Mouse (Mus musculus) c-Kit-positive CD71-negative TER-119-negative erythroid progenitor cells, embryonic 14.5 days (primary cell): ENCODE data around the gene Gm156.
"Not testable (repeated sequence)": the region's sequence is repeated elsewhere in the genome, so short reads cannot be mapped to it uniquely, and the experiment has no call there.

Experiments
- DNase-seq: peaks from one replicate; pipeline ENCODE4 v3.0.0-alpha.2; 2013; ENCODE audit warnings: low read depth

The Gm156 gene

DNA sequence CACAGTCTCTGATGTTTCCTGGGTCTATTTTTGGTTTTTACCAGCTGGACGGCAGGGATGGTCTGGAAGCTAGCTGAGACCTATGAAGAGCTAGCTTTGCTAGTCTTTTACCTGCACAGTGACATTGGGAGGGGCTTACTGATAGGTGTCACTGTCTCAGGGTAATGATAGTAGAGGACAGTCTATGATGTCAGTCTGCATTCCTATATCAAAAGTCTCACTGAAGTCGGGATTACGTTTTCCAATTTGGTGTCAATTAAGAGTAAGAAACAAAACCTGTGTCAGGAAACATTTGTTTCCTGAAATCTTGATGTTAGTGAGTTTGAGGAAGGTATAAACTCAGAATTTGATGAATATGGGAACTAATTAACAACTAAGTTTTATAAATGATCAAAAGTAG, at the start of gene Gm156:
Gm156 (minus strand) TSS at position 101 of the 400 bp plus-strand sequence.
- DNase-seq, result not testable (repeated sequence)

DNA sequence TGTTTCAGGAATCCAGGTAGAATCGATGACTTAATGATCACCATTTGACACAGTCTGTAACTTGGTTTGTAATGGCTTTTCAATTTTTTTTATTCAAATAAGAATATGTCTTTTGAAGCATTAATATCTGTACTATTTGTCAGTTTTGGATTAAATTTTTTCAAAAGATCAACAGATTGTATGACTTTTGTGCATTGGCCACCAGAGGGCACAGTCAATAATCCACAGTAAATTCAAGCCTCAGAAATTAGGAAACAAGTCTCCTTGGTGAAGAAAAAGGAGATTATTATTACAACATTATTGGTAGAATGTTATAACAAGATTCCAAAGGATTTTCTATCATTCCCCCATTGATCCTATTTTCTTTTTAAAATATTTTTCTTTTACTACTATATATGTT, 41.5 kb upstream of the Gm156 start:
- no peak for DNase-seq

DNA sequence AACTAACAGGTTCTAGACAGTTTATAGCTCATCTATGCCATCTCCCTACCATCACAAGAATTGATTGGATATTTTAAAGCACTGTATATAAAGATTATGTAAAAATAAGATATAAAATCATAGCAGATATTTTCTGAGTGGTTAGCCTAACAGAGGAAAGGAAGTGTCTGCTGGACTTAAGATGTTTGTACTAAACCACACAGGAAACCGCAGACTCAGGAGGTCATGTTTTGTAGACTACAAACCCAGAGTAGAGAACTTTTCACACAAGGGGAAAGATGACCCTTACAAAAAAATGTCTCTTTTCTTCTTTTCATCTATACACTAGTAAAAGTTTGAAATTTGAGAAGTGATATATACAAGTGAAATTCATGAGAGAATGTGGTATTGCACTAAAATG, 39.9 kb upstream of the Gm156 start:
- peak; percentile 5 for DNase-seq

DNA sequence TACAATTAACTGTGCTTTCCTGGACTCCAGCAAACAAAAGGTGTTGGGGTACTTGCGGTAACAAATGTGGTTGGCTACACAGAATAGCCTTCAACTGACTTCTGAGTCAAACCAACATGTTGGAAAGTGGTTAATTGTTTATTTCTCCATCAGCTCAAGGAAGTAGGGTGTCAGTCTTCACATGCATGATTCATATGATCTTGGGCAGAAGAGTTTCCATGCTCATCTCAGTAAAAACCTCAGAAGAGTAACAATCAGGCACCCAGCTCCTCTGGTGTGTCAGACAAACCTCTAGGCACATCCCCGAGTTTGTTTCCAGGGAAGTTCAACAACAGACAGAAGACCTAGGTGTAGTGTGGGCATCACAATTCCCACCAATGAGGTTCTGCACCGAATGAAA, 33.7 kb upstream of the Gm156 start:
- no peak for DNase-seq

DNA sequence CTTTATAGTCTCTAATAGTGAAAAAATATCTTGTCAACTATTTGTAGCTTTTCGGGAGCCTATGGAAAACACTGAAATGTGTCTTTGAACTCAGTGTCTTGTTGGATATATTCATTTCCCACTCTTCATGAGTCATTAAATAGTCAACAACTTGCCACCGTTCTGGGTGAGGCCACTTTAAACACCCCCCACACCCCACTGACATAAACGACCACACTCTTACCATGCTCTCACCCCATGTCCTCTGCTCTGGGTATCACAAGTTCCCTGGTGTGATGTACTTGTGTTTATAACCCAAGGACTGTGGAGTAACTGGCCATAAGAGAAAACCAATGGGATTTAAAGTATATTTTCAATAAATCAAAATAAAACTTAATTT, 36.4 kb downstream of the Gm156 start:
- peak; percentile 3 for DNase-seq

DNA sequence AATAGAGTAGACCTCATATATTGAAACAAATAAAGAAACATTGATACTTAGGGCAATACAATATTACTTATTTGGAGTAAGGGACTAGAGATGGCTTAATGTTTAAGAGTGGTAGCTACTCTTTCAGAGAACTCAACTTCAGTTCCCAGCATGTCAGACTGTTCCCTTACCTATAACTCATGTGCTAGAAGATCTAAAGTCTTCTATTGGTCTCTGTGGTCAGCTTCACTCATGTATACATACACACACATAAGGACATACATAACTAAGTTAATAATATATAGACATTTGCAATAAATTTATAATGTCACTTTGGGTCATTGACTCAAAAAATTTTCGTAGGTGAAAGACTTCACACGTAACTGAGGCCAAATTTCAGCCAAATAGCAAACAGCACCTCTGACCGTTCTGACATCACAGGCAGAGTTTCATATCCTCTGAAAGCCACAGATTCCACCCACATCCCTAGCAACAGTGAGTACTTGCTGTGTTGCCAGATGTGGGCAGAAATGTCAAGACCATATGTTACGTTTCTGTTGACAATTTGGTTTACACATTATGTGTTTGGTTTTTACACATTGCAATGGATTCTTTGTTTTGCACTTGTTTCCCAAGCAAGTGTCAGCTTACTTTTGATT, 36.9 kb downstream of the Gm156 start:
- peak; percentile 20 for DNase-seq

DNA sequence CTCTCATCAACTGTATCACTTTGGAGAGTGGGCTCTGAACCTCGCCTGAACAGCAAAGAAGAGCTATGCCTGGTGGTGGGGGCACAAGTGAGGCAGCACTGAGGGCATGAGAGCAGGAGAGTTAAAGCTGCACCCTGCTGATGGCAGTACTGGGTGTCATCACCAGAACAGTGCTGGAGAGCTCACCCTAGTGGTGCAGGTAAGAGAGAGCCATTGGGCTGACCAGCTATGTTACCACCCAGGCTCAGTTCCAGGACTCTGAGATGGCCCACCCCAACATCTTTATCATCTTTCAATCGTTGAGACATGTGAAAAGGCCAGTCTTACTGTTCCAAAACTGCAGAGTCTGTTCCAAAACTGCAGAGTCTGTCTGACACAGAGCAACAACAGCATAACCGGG, 37.9 kb downstream of the Gm156 start:
- no peak for DNase-seq

DNA sequence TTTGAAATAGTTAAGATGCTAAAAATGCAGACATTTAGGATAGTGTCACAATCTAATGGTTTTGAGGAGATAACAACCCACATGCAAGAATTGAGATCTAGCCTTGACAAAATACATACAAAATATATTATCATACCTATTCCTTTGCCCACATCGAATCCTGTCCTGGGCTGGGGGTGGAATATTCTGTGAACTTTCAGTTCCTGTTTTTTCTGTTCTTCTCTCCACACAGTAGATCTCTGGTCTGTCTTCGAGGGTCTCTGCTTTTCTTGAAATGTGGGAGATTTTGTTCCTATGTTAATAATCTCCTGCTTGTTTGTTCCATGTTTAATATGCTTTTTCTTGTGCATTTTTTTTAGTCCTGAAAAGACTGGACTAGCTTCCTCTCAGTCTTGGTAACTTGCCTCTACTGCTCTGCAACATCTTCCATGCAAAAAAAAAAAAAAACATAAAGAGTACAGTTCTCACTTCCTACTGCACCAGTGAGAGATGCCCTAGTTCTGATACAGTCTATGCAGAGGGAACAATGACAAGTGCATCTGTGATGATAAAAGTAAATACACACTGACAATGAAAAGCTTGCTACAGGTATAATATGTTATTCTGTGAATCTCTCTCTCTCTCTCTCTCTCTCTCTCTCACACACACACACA, 43.9 kb downstream of the Gm156 start, which contains the start of gene Klri2:
Klri2 (minus strand) TSS at position 416 of the 653 bp plus-strand sequence.
- peak; percentile 4 for DNase-seq

DNA sequence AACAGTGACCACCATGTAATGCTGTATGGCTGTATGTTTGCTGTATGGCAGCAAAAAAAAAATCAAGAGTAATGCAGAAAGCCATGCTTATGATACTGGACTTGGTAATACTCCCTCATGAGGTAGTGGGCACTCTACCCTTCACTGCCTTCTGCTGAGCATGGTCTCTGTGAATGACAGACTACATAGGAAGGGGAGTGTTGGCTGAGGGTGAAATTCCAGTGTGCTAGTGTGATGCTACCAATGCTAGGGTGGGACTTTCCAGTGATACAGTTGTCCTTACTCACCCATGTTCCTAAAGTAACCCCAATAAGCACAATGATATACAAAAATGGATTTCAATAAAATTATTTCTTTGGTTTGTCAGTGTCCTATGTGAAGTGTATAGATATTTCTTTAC, 47.7 kb downstream of the Gm156 start:
- DNase-seq, result no peak

DNA sequence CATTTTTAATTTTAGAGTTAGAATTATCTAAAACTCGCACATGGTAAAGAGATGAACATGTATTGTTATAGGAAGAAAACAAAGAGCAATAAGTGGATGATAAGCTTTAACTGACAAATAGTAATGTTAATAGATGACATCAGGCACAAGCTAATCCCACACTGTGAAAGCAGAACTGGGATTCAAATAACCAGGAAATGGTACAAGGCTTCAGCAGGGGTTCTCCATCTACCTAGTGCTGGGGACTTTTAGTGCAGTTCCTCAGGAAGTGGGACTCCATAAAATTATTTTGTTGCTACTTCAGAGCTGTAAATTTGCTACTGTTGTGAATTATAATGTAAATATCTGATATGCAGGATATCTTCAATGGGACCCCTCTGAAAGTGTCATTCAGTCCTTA, 56.8 kb downstream of the Gm156 start:
- DNase-seq, result no peak

DNA sequence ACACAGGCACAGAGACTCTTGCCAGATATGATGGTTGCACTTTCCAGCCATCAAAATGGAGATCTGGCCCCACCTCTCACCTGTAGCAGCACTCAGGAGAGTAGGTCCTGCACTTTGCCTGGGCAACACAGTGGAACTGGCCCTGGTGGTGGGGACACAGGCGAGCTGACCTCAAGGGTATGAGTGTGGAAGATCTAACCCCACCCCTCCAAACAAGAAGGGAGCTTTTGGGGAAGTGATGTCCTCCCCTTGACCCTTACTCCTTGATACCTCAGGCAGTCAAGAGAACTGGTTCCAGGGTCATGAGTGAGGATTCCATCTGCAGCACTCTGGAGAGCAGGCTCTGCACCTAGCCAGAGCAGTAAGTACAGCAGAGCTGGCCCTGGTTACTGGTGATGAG, 62.7 kb downstream of the Gm156 start:
- no peak for DNase-seq

DNA sequence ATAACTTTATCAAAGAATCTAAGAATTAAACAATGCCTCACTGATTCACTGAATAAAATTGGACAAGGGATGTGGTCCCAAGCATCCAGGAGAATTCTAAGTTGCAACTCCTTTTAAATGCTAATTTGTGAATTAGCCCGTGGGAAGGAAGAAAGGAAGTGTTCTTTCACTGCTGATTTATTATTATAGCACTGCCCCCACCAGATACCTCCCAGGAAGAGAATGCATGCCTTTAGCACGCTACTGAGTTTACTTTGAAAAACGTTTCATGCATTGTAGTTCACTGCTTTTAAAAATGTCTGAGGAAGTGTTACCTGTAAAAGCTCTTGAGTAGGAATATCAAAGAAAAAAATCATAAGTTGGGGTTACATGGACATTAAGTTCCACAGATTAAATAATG, 63.6 kb downstream of the Gm156 start:
- no peak for DNase-seq

DNA sequence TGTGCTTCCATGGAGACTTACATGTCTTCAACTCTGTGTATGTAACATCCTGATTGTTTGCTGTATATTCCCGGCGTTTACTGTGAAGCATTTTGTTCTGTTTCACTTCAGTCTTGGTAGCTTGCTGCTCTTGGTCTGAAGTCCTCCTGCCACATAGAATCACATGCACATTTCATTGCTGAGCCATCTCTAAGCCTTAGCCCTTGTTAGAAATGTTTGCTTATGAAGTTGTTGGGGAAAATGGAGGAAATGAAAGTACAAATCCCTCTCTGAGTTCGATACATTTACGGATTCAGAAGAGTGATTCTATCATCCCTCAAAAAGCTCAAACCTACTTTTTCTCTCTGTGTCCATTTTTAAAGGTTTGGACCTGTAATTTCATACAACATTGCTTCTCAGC, 67.0 kb downstream of the Gm156 start, which contains the start of gene Klri1:
Klri1 (minus strand) TSS at position 101 of the 400 bp plus-strand sequence.
- no peak for DNase-seq
